Mouse (Mus musculus) testis, adult 2 months (tissue): ENCODE results near the gene Palm.

ENCODE experiments used
- CTCF ChIP-seq: fragments of 200-500 bp; IDR thresholded peaks from 2 replicates; pipeline ENCODE4 v1.5.1; 2012; ENCODE audit warnings: low read depth, mild to moderate bottlenecking, inconsistent platforms, low read length, moderate library complexity; ENCODE audit not compliant: control insufficient read depth, insufficient read depth, insufficient replicate concordance
- POLR2A ChIP-seq: fragments of 200-500 bp; IDR thresholded peaks from 2 replicates; pipeline ENCODE4 v1.6.1; 2012; ENCODE audit warnings: low read depth, mild to moderate bottlenecking, inconsistent platforms, low read length, moderate library complexity; ENCODE audit not compliant: control insufficient read depth

DNA sequence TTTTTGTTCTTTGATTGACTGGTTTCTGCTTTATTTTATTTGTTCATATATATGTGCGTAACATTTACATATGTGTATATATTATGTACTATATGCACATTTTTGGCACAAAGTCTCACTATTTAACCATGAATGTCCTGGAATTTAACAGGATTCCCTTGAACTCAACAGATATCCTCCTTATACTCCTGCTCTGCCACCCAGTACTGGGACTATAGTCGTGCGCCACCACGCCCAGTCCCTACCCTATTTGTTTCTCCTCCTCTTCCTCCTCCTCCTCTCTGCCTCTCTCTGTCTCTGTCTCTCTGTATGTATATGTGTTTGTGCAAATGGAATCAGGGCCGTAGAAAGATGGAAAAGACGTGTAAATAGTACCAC, 46.6 kb upstream of the Palm start:
- TF ChIP-seq POLR2A (no peak), CTCF (no peak)
